Mouse (Mus musculus): ENCODE results near the gene 3830406C13Rik. TPM values are rescaled to one million over a fixed set of nuclear protein-coding genes. Genes with fewer than 3 reads are reported as not detected.

3830406C13Rik gene
- polyA plus RNA-seq, 1 experiment from 2014 or later: 20.4 TPM

DNA sequence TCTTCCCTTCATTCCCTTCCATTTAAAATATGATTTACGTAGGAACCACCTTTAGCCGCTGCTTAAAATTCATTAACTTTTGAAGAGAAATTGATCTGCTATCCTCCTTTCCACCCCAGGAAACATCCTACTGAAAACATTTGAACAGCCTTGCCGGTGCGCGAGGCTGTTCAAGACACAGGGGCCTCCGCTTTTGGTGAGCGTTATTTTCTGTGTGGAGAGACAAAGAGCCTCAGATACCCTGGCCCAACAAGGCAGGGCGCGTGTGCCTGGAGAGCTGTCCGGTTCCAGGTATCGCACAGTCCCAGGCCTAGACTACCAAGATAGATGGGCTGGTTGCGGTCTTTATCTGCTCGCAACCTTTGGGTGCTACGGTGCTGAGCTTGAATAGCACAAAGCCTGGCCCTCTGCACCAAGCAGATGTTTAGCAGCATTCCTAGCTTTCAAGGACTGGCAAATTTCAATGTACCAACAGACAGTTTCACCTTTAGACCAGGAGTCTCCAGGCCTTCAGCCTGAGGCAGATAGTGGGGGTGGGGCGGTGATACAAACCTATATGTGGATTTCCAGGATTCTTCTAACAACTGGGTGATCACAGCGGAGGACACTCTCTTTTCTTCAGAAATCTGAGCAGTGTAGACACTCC lies 66.4 kb downstream of the 3830406C13Rik start:
- no peak overlapping the region for H3K27ac ChIP-seq (ENCODE audit: low read depth)
- ATAC-seq (no peak), DNase-seq (no peak)
- peaks cover 72% of the 10 kb centered on the region for H3K27me3 ChIP-seq (ENCODE audit: insufficient read depth, low read length)
- no peak for TF ChIP-seq CTCF (IDR thresholded peaks at IDR 0.05; ENCODE audit: low read depth)
- no peak for TF ChIP-seq EP300 (IDR thresholded peaks at IDR 0.05; ENCODE audit: low read depth)
- H3K9ac ChIP-seq (replicated peaks): no peak overlapping the region
- H3K4me3 ChIP-seq (ENCODE audit: low read depth, low read length): no peak overlapping the region
- H3K4me2 ChIP-seq (ENCODE audit: low read depth, low read length): no peak overlapping the region
- no peaks in the 10 kb centered on the region for H3K9me3 ChIP-seq (ENCODE audit: low read length)
- no peaks in the 10 kb centered on the region for H3K4me1 ChIP-seq (ENCODE audit: insufficient read depth)
- H3K36me3 ChIP-seq (replicated peaks; ENCODE audit: insufficient read depth, low read length): no peaks in the 10 kb centered on the region
- WGBS (ENCODE audit: insufficient replicate concordance): 13% methylated on average over 16 of the region's 16 CpGs

Other genes with a start within 250 kb of the 3830406C13Rik start
- 0.16 TPM in 1 of 2 replicates, not detected in the other for gene Gm49355, start 197 bp upstream of the 3830406C13Rik start, polyA plus RNA-seq (2015; fragmentation: Nextera tagmentation; extraction: Ambion mirVana)
- gene Fezf2, start 64.0 kb downstream of the 3830406C13Rik start, polyA plus RNA-seq (2015; fragmentation: Nextera tagmentation; extraction: Ambion mirVana): not detected in 2 replicates